Mouse (Mus musculus) frontal cortex, postnatal 10 days (tissue): ENCODE measurements at regions not wholly inside any gene's neighbourhood (a gene's known extent, or its start where the extent isn't known, plus 50 kb on each side); places are given as distances from the start of the nearest gene placed in this dataset.

Source experiments
- DNase-seq, 2 experiments: peaks; one replicate each; pipeline ENCODE4 v3.0.0; 2022; ENCODE audit warnings: low spot score in 2 of 2, mixed read lengths in 1 of 2

- DNase-seq: no peak
These were observed 80.1 kb downstream of the Gm572 start for GRCm38 (mm10) chr4:148723208-148723607.

- no peak for DNase-seq
These were observed 80.1 kb upstream of the Casz1 start for GRCm38 (mm10) chr4:148723934-148724719.

GRCm38 (mm10) chr4:148728800-148729199 is 75.4 kb upstream of the Casz1 start:
- DNase-seq: no peak

DNA sequence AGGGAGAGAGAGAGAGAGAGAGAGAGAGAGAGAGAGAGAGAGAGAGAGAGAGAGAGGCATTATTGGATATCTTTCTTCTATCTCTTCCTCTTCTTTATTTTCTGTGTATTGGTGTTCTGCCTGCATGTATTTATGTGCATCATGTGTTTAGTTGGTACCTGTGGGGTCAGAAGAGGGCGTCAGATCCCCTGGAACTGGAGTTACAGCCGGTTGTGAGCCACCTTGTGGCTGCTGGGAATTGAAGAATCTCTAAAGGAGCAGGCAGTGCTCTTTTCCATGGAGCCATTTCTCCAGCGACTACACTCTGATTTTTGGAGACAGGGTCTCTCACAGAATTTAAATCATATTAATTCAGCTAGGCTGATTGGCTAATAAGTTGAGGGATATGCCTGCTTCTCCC is 72.6 kb upstream of the Casz1 start:
- DNase-seq: no peak

DNA sequence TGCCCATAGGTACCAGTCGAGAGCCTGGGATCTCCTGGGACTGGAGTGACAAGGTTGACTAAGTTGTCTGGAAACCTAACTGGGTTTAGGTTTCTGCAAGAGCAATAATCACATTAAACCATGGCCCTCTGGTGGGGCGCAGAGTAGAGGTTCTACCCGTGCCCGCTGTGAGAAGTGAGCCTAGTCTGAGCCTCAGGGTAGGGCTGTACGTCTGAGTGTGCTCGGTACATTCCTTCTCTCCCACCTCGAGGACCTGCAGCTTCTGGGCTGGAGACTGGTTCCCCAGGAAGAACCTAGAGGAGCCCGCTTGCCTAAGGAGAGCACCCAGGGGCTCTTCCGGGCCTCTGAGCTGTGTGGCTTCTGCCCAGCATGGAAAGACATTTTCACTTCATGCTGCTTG is 70.2 kb upstream of the Casz1 start:
- no peak for DNase-seq

DNA sequence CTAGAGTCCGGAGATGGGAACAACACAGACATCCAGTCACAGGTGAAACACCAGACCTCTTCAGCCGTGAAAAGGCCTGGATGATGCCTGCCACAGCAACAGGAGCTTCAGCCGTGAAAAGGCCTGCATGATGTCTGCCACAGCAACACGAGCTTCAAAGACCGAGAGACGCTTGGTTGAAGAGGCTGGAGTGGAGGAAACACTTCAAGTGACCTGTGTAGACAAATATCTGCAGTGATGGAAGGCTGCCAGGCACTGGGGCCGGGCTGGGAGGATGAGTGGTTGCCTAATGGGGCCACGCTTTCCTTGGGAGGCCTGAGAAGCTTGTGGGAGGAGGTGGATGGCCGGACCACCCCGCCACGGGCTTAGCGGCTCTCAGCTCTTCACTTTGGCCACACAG is 69.7 kb upstream of the Casz1 start:
- DNase-seq: no peak

GRCm38 (mm10) chr4:148738601-148739530 is 65.4 kb upstream of the Casz1 start:
- no peak for DNase-seq

DNA sequence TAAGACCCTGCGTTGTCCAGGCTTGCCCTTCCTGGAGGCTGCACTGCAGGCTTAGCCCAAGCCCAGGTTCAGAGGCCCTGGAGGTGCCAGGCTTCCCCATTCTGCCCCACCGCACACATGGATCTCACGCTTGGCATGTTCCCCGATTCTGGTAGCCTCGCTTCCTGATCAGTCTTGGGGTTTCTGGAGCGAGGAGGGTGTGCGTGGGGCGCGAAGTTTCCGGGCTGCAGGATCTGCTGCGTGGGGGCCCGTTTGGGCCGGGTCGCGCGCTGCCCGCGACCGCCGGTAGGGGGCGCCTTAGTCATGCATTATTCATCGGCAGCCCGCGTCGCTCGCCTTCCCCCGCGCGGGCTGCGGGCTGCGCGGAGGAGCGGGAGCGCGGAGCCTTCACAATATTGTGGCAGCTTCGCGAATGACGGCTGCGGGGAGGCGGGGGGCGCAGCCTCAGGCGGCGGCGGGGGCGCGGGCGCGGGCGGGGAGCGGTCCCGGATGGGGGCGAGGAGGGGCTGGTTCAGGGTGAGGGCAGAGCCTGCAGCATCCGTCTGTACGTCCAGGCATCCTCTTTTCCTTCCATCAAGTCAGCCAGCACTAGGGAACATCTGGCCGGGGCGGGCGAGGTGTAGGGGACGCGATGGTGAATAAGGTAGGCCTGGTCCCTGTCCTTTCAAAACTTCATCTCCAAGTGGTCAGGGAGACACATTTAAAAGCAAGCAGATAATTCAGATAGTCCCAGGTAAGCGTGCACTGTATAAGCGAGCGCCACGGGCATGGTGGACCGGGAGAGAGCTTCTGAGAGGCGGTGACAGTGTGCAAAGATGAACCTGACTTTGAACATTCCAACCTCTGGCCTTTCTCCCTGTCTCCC is 61.4 kb upstream of the Casz1 start:
- DNase-seq: peak; percentile 33 to 69

DNA sequence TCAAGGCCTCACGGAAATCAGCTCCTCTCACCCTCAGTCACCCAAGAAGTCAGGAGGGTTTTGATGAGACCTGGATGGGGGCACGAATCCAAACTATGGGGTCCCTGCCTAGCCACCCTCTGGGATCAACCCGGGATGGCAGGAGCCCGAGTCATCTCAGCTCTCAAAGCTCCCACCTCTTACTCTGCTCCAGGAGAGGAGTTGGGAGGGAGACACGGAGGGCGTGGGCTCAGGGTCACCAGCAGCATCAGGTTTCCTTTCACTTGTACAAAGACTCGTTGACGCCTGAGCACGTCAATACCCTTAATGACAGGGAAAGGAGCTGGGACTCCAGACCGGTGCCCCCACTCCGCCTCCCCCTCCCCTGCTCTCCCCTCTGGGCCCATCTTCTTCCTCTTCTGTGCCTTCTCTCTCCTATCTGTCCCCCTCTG is 60.8 kb upstream of the Casz1 start:
- no peak for DNase-seq

- no peak for DNase-seq
These were observed 60.2 kb upstream of the Casz1 start for GRCm38 (mm10) chr4:148744053-148744452.

GRCm38 (mm10) chr4:148746460-148747314 is 57.5 kb upstream of the Casz1 start:
- no peak for DNase-seq

DNA sequence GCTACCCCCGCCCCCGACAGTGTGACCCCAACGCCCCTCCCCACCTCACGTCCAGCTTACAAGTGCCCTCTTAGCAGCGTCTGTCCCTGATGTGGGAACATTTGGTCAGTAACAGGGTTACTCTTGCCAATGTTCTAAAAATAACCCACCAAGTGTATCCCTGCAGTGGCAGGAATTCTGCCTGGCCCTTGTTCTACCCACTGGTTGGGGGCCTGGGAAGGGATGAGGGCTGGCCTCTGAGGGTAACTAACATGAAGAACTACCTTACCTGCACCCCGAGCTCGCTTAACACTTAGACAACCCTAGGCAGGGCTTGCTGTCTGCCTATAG is 56.9 kb upstream of the Casz1 start:
- DNase-seq: no peak

DNA sequence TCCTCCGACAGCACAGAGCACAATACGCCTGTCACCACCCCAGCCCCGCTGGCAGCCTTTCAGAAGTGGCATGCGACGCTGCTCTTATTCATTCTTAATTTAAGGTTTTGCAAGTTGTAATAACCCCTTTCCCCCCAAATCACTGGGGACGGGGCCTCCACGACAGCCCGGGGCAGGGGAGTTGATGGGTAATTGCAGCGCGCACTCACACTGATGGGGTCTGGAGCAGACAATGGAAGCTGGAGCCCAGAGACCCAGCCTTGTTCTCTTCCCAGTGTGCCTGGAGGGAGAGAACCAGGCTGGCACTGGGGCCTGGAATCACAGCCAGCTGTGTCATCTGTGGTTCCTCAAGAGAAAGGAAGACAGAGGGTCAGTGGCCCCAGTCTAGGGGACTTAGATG is 54.2 kb upstream of the Casz1 start:
- no peak for DNase-seq

DNA sequence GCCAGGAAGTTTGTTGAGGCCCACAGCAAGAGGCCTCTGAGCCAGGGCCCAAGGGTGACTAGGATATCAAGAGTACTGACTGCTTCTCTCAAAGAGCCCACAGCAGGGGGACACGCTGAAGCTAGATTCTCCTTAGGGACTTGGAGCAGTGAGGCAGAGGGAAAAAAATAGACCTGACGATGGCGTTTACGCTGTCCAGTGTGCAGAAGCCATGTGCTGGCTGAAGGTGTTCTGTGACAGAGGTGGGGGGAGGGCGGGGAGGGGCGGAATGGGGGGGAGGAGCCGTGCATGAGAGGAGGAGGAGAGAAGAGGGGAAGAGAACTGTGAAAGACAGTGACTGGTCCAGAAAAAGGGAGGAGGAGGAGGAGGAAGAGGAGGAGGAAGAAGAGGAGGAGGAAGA is 52.6 kb upstream of the Casz1 start:
- DNase-seq: no peak

GRCm38 (mm10) chr4:148752360-148753093 is 51.7 kb upstream of the Casz1 start:
- DNase-seq: no peak

DNA sequence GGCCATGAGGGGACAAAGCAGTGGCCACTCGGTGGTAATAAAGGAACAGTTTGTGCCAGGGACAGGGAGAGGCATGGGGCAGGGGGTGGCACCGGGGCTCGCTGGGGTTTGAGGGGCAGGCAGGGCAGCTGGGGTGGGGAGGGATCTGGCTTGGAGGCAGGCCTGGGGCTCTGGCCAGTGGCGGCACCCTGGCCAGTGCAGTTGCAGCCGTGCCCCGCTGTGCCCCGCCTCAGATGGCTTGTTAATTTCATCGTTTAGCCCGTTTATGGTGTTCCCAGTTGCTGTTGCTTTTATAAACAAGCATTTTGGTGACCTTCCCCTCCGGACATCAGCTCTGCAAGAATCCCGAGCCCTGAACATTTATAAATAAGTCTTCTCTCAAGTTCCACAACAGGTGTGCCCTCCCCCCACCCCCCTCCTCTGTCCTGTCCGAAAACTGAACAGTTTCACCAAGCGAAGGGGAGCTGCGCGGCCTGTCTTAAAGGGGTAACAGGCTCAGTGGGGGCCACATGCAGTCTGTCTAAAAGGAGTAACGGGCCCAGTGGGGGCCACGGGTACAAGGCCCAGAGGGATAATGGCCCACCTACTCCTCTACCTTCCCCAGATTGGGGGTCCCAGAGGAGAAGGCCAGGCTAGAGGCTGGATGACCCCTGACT is 51.0 kb upstream of the Casz1 start:
- DNase-seq: no peak

GRCm38 (mm10) chr4:148753849-148754248 is 50.4 kb upstream of the Casz1 start:
- DNase-seq: no peak
